Mouse (Mus musculus): Measurements from ENCODE around the gene Rsc1a1. TPM values are rescaled to one million over a fixed set of nuclear protein-coding genes. Genes with fewer than 3 reads are reported as not detected.

Gene Rsc1a1
- polyA plus RNA-seq, 1 experiment from 2014 or later = 0.51 TPM

GRCm38 (mm10) chr4:141651286-141651685 is 34.1 kb downstream of the Rsc1a1 start:
- ATAC-seq (ENCODE audit: low FRiP score, low read depth) = no peak
- Histone ChIP-seq H3K9ac (no peak overlapping the region), H3K36me3 (peaks cover 6% of the 10 kb centered on the region; the same call in 1 of the 2 replicates), H3K27ac (replicated peaks) (no peak overlapping the region), H3K4me1 (replicated peaks) (peaks cover 20% of the 10 kb centered on the region), H3K4me3 (no peak overlapping the region), H3K27me3 (no peaks in the 10 kb centered on the region), H3K9me3 (no peaks in the 10 kb centered on the region), H3K4me2 (no peak overlapping the region)
- 86% methylated on average over 6 of the region's 6 CpGs for WGBS

GRCm38 (mm10) chr4:141649244-141649643 is 36.2 kb downstream of the Rsc1a1 start:
- no peaks in the 10 kb centered on the region for H3K27me3 ChIP-seq

GRCm38 (mm10) chr4:141648262-141648661 is 37.1 kb downstream of the Rsc1a1 start:
- peaks cover 21% of the 10 kb centered on the region for H3K4me1 ChIP-seq (replicated peaks)
- H3K9ac ChIP-seq = no peak overlapping the region
- WGBS = 85% methylated on average over 5 of the region's 5 CpGs
- peaks cover 6% of the 10 kb centered on the region; the same call in 1 of the 2 replicates for H3K36me3 ChIP-seq
- H3K27me3 ChIP-seq = no peaks in the 10 kb centered on the region
- no peak overlapping the region for H3K4me2 ChIP-seq
- ATAC-seq (ENCODE audit: low FRiP score, low read depth) = no peak
- H3K9me3 ChIP-seq = no peaks in the 10 kb centered on the region
- no peak overlapping the region for H3K4me3 ChIP-seq
- H3K27ac ChIP-seq (replicated peaks) = no peak overlapping the region

More at GRCm38 (mm10) chr4:141649244-141649643, 36.2 kb downstream of the Rsc1a1 start:
- H3K9ac ChIP-seq = no peak overlapping the region
- H3K27ac ChIP-seq (replicated peaks) = peak overlapping the region; percentile 44
- ATAC-seq (ENCODE audit: low FRiP score, low read depth) = 0 out of 2 replicates have a peak, but pooled peaks have one; percentile 11
- 0 out of 2 replicates have a peak overlapping the region, but pooled peaks have one; percentile 19 for H3K4me2 ChIP-seq
- WGBS = 72% methylated on average over 6 of the region's 6 CpGs
- H3K9me3 ChIP-seq = no peaks in the 10 kb centered on the region
- H3K4me3 ChIP-seq = no peak overlapping the region
- H3K36me3 ChIP-seq = peaks cover 6% of the 10 kb centered on the region; the same call in 1 of the 2 replicates
- peaks cover 18% of the 10 kb centered on the region for H3K4me1 ChIP-seq (replicated peaks)

GRCm38 (mm10) chr4:141647187-141647586 is 38.2 kb downstream of the Rsc1a1 start:
- H3K27ac ChIP-seq (replicated peaks) = no peak overlapping the region
- no peaks in the 10 kb centered on the region for H3K9me3 ChIP-seq
- no peak overlapping the region for H3K9ac ChIP-seq
- no peak overlapping the region for H3K4me2 ChIP-seq
- H3K27me3 ChIP-seq = no peaks in the 10 kb centered on the region
- H3K4me3 ChIP-seq = no peak overlapping the region
- 97% methylated on average over 3 of the region's 3 CpGs for WGBS
- peaks cover 5% of the 10 kb centered on the region; the same call in 1 of the 2 replicates for H3K36me3 ChIP-seq
- H3K4me1 ChIP-seq (replicated peaks) = peaks cover 27% of the 10 kb centered on the region
- ATAC-seq (ENCODE audit: low FRiP score, low read depth) = no peak

GRCm38 (mm10) chr4:141645988-141646387 is 39.4 kb downstream of the Rsc1a1 start:
- no peak for ATAC-seq (ENCODE audit: low FRiP score, low read depth)
- no peak overlapping the region for H3K4me2 ChIP-seq
- no peak overlapping the region for H3K27ac ChIP-seq (replicated peaks)
- no peaks in the 10 kb centered on the region for H3K27me3 ChIP-seq
- no peaks in the 10 kb centered on the region for H3K9me3 ChIP-seq
- peaks cover 28% of the 10 kb centered on the region for H3K4me1 ChIP-seq (replicated peaks)
- no peak overlapping the region for H3K9ac ChIP-seq
- no peak overlapping the region for H3K4me3 ChIP-seq
- WGBS = 93% methylated on average over 8 of the region's 8 CpGs
- H3K36me3 ChIP-seq = peaks cover 12% of the 10 kb centered on the region

- Histone ChIP-seq H3K27me3 (no peaks in the 10 kb centered on the region), H3K27ac (replicated peaks) (peak overlapping the region; percentile 86), H3K36me3 (peaks cover 26% of the 10 kb centered on the region), H3K9ac (no peak overlapping the region), H3K4me1 (replicated peaks) (peaks cover 24% of the 10 kb centered on the region), H3K9me3 (no peaks in the 10 kb centered on the region), H3K4me3 (no peak overlapping the region), H3K4me2 (peak overlapping the region; percentile 15; the same call in 1 of the 2 replicates)
- WGBS = 38% methylated on average over 7 of the region's 7 CpGs
- ATAC-seq (ENCODE audit: low FRiP score, low read depth) = peak; percentile 84
These were observed 42.1 kb downstream of the Rsc1a1 start for GRCm38 (mm10) chr4:141643118-141643855.

- Histone ChIP-seq H3K4me1 (replicated peaks) (peaks cover 24% of the 10 kb centered on the region), H3K4me3 (no peak overlapping the region), H3K36me3 (peaks cover 34% of the 10 kb centered on the region), H3K9me3 (no peaks in the 10 kb centered on the region), H3K27ac (replicated peaks) (peak overlapping the region; percentile 86), H3K4me2 (no peak overlapping the region), H3K27me3 (no peaks in the 10 kb centered on the region), H3K9ac (no peak overlapping the region)
- ATAC-seq (ENCODE audit: low FRiP score, low read depth) = no peak
- 91% methylated on average over 25 of the region's 25 CpGs for WGBS
These were observed 43.2 kb downstream of the Rsc1a1 start for GRCm38 (mm10) chr4:141641961-141642811.

- Histone ChIP-seq H3K4me3 (no peak overlapping the region), H3K9me3 (no peaks in the 10 kb centered on the region), H3K27ac (replicated peaks) (no peak overlapping the region), H3K27me3 (no peaks in the 10 kb centered on the region), H3K4me1 (replicated peaks) (peaks cover 24% of the 10 kb centered on the region), H3K36me3 (peaks cover 42% of the 10 kb centered on the region), H3K9ac (no peak overlapping the region), H3K4me2 (no peak overlapping the region)
- 87% methylated on average over 7 of the region's 7 CpGs for WGBS
- ATAC-seq (ENCODE audit: low FRiP score, low read depth) = no peak
These were observed 44.0 kb downstream of the Rsc1a1 start for GRCm38 (mm10) chr4:141641353-141641771.

- no peak overlapping the region for H3K27ac ChIP-seq (replicated peaks)
- no peak overlapping the region for H3K4me2 ChIP-seq
- no peak overlapping the region for H3K4me3 ChIP-seq
- peaks cover 24% of the 10 kb centered on the region for H3K4me1 ChIP-seq (replicated peaks)
- H3K36me3 ChIP-seq = peaks cover 48% of the 10 kb centered on the region
- WGBS = 71% methylated on average over 11 of the region's 11 CpGs
- H3K27me3 ChIP-seq = no peaks in the 10 kb centered on the region
- no peak overlapping the region for H3K9ac ChIP-seq
- ATAC-seq (ENCODE audit: low FRiP score, low read depth) = no peak
- H3K9me3 ChIP-seq = no peaks in the 10 kb centered on the region
These were observed 45.9 kb downstream of the Rsc1a1 start for GRCm38 (mm10) chr4:141639474-141639873.

- Histone ChIP-seq H3K9ac (no peak overlapping the region), H3K9me3 (no peaks in the 10 kb centered on the region), H3K36me3 (peaks cover 63% of the 10 kb centered on the region), H3K4me2 (no peak overlapping the region), H3K27ac (replicated peaks) (no peak overlapping the region), H3K4me3 (no peak overlapping the region), H3K4me1 (replicated peaks) (no peaks in the 10 kb centered on the region), H3K27me3 (no peaks in the 10 kb centered on the region)
- 94% methylated on average over 5 of the region's 5 CpGs for WGBS
- no peak for ATAC-seq (ENCODE audit: low FRiP score, low read depth)
These were observed 48.7 kb downstream of the Rsc1a1 start for GRCm38 (mm10) chr4:141636693-141637092.

- WGBS = 91% methylated on average over 9 of the region's 9 CpGs
- Histone ChIP-seq H3K4me1 (replicated peaks) (no peaks in the 10 kb centered on the region), H3K9ac (no peak overlapping the region), H3K4me2 (no peak overlapping the region), H3K9me3 (no peaks in the 10 kb centered on the region), H3K27me3 (no peaks in the 10 kb centered on the region), H3K36me3 (peaks cover 63% of the 10 kb centered on the region), H3K4me3 (no peak overlapping the region), H3K27ac (replicated peaks) (no peak overlapping the region)
- ATAC-seq (ENCODE audit: low FRiP score, low read depth) = no peak
These were observed 49.4 kb downstream of the Rsc1a1 start for GRCm38 (mm10) chr4:141635991-141636390.

Data from hindbrain, embryonic 15.5 days (tissue).